Mouse (Mus musculus) liver, postnatal 0 days (tissue): ENCODE measurements at regions not wholly inside any gene's neighbourhood (a gene's known extent, or its start where the extent isn't known, plus 50 kb on each side); places are given as distances from the start of the nearest gene placed in this dataset.

Experiments
- ATAC-seq: fragments of 200-750 bp; cut with Nextera tagmentation; 2 replicates; pipeline ENCODE4 v1.8.0; 2017; ENCODE audit warnings: mild to moderate bottlenecking, moderate library complexity
- DNase-seq: peaks from one replicate; pipeline ENCODE4 v3.0.0-alpha.2; 2016
- H3K27ac ChIP-seq: fragments of 300-500 bp; sonication (generic); 2 replicates; pipeline ENCODE4 v1.5.1; 2014; ENCODE audit warnings: antibody characterized with exemption, moderate library complexity, mild to moderate bottlenecking, low read depth
- H3K27me3 ChIP-seq: fragments of 300-500 bp; sonication (generic); 2 replicates; pipeline ENCODE4 v1.6.1; 2014; ENCODE audit warnings: low read length, control low read depth, mixed read lengths; ENCODE audit not compliant: insufficient read depth
- H3K36me3 ChIP-seq: fragments of 300-500 bp; sonication (generic); replicated peaks from 2 replicates; pipeline ENCODE4 v1.6.1; 2014; ENCODE audit warnings: mild to moderate bottlenecking, control low read depth, low read length, moderate library complexity, mixed read lengths; ENCODE audit not compliant: insufficient read depth
- H3K4me1 ChIP-seq: fragments of 300-500 bp; sonication (generic); 2 replicates; pipeline ENCODE4 v1.6.1; 2014; ENCODE audit warnings: antibody characterized with exemption, mild to moderate bottlenecking, control low read depth; ENCODE audit not compliant: insufficient read depth
- H3K4me2 ChIP-seq: fragments of 300-500 bp; sonication (generic); 2 replicates; pipeline ENCODE4 v1.6.1; 2014; ENCODE audit warnings: low read depth, mild to moderate bottlenecking, low read length, moderate library complexity, mixed read lengths
- H3K4me3 ChIP-seq: fragments of 300-500 bp; sonication (generic); 2 replicates; pipeline ENCODE4 v1.5.1; 2014; ENCODE audit warnings: low read depth, low read length
- H3K9ac ChIP-seq: fragments of 300-500 bp; sonication (generic); replicated peaks from 2 replicates; pipeline ENCODE4 v1.6.1; 2014; ENCODE audit warnings: mild to moderate bottlenecking, moderate library complexity
- H3K9me3 ChIP-seq: fragments of 300-500 bp; sonication (generic); 2 replicates; pipeline ENCODE4 v1.6.1; 2016; ENCODE audit warnings: mild to moderate bottlenecking, control low read depth, low read length, mixed read lengths
- CTCF ChIP-seq: sonication (generic); IDR thresholded peaks from 2 replicates; pipeline ENCODE4 v1.5.1; 2016; ENCODE audit warnings: antibody characterized with exemption, low read depth
- EP300 ChIP-seq: IDR thresholded peaks from 2 replicates; pipeline ENCODE4 v1.6.1; 2016; ENCODE audit warnings: antibody characterized with exemption, low read depth, mild to moderate bottlenecking
- WGBS: fragments of 180-500 bp; shearing (Covaris S2); extraction: QIAGEN DNeasy Blood & Tissue Kit; methylation state at CpG from one replicate; pipeline ENCODE4 v1.1.7; 2014; ENCODE audit not compliant: insufficient replicate concordance; 5-methylcytosine and 5-hydroxymethylcytosine counted together

DNA sequence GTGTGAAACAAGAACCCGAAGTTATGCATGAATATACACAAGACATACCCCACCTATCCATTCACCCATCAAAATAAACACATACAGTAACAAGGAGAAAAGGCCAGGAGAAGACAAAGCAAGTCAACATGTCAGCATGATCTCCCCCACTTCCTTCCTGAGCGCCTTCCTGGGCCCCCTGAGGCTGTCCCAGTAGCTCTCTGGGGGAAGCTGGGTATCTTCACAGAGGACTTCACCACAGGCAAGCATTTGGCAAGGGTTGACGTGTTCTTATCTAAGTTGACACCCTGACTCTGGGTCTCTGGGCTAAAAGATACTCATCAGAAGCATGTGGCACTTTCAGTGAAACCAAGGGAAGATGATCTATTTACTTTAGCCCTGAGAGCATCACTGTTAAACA lies 138.1 kb upstream of the Dynlrb2 start:
- TF ChIP-seq EP300: no peak
- no peak for TF ChIP-seq CTCF
- Histone ChIP-seq H3K4me2 (no peak overlapping the region), H3K27ac (no peak overlapping the region), H3K27me3 (no peaks in the 10 kb centered on the region), H3K36me3 (no peaks in the 10 kb centered on the region), H3K9ac (no peak overlapping the region), H3K4me1 (no peaks in the 10 kb centered on the region), H3K9me3 (no peaks in the 10 kb centered on the region), H3K4me3 (no peak overlapping the region)
- DNase-seq (no peak), ATAC-seq (no peak)
- WGBS: 24% methylated on average over 3 of the region's 3 CpGs

DNA sequence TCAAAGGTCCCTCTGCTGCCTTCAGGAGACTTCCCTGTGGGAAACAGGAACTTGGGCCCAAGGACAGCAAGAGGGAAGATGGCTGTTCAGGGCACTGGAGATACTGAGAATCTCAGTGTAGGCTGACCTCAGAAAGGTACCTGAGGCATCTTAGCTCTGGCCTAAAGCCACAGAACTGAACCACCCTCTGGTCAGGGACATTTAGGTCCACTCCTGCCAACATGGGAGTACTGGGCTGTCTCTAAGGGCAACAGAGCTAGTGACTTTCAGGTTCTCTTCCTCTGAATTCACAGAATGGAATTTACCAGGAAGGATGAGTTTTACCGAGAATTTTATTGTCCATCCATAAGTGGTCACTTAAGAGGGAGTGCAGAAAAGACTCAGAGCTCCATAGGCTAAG lies 140.0 kb upstream of the Dynlrb2 start:
- no peaks in the 10 kb centered on the region for H3K27me3 ChIP-seq
- TF ChIP-seq EP300 (no peak), CTCF (no peak)
- H3K36me3 ChIP-seq: no peaks in the 10 kb centered on the region
- no peak overlapping the region for H3K27ac ChIP-seq
- no peak overlapping the region for H3K4me2 ChIP-seq
- ATAC-seq (no peak), DNase-seq (no peak)
- 67% methylated on average over 1 of the region's 1 CpGs for WGBS
- no peaks in the 10 kb centered on the region for H3K9me3 ChIP-seq
- no peak overlapping the region for H3K9ac ChIP-seq
- no peaks in the 10 kb centered on the region for H3K4me1 ChIP-seq
- H3K4me3 ChIP-seq: no peak overlapping the region

GRCm38 (mm10) chr8:116364172-116364571 lies 140.6 kb upstream of the Dynlrb2 start:
- WGBS: 66% methylated on average over 2 of the region's 2 CpGs
- TF ChIP-seq EP300 (no peak), CTCF (peak; percentile 50)

GRCm38 (mm10) chr8:116362351-116362750 lies 142.4 kb upstream of the Dynlrb2 start:
- ATAC-seq (no peak), DNase-seq (no peak)
- Histone ChIP-seq H3K9me3 (no peaks in the 10 kb centered on the region), H3K27me3 (no peaks in the 10 kb centered on the region), H3K27ac (no peak overlapping the region), H3K4me3 (no peak overlapping the region), H3K4me1 (no peaks in the 10 kb centered on the region), H3K9ac (no peak overlapping the region), H3K36me3 (no peaks in the 10 kb centered on the region), H3K4me2 (no peak overlapping the region)
- TF ChIP-seq EP300: no peak
- no peak for TF ChIP-seq CTCF
- 16% methylated on average over 4 of the region's 4 CpGs for WGBS

More at GRCm38 (mm10) chr8:116364172-116364571, 140.6 kb upstream of the Dynlrb2 start:
- Histone ChIP-seq H3K9ac (no peak overlapping the region), H3K27me3 (no peaks in the 10 kb centered on the region), H3K4me1 (no peaks in the 10 kb centered on the region), H3K4me3 (no peak overlapping the region), H3K27ac (no peak overlapping the region), H3K9me3 (no peaks in the 10 kb centered on the region), H3K36me3 (no peaks in the 10 kb centered on the region), H3K4me2 (no peak overlapping the region)
- ATAC-seq (no peak), DNase-seq (no peak)

DNA sequence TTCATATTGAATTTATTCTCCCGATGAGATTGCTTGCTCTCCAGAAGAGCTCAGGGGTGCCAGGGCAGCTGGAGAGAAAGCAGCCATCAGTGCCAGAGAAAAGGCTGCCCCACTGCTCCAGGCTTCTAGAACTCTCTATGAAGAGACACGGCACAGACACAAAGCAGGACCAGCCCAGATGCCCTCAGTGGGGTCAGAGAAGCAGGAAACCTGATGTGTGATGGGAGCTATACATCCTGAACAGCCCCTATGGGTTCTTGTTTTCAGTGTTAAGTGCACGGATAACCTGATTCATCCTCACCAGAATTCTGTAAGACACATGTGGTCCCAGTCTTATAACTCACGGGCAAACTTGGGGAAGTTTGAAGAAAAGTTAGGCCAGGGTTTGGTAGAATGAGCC lies 145.0 kb upstream of the Dynlrb2 start:
- H3K4me3 ChIP-seq: no peak overlapping the region
- H3K4me2 ChIP-seq: no peak overlapping the region
- no peak for ATAC-seq
- no peak overlapping the region for H3K9ac ChIP-seq
- no peak overlapping the region for H3K27ac ChIP-seq
- TF ChIP-seq CTCF (no peak), EP300 (no peak)
- no peaks in the 10 kb centered on the region for H3K4me1 ChIP-seq
- H3K27me3 ChIP-seq: no peaks in the 10 kb centered on the region
- H3K36me3 ChIP-seq: no peaks in the 10 kb centered on the region
- H3K9me3 ChIP-seq: no peaks in the 10 kb centered on the region
- DNase-seq: no peak
- WGBS: 80% methylated on average over 4 of the region's 4 CpGs

DNA sequence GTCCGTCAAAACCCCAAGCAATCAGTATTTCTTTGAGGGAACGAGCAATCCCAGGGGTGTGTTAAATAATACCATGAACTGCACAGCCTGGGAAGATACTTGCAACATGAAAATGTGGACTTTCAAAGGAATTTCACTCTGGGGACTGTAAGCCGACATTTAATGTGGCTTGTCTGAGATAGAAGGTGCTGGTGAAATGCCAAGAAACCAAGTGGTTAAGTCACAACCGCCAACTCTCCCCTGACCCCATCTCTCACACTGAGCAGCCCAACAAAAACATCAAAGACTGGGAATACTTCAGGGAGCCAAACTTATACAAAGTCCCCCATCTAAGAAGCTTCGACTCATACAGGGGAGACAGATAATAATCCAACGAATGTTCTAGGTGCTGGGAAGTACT lies 150.0 kb upstream of the Dynlrb2 start:
- no peak overlapping the region for H3K4me3 ChIP-seq
- no peaks in the 10 kb centered on the region for H3K27me3 ChIP-seq
- H3K36me3 ChIP-seq: no peaks in the 10 kb centered on the region
- H3K9ac ChIP-seq: no peak overlapping the region
- no peak for ATAC-seq
- TF ChIP-seq CTCF: no peak
- no peak for TF ChIP-seq EP300
- DNase-seq: no peak
- H3K4me1 ChIP-seq: no peaks in the 10 kb centered on the region
- no peak overlapping the region for H3K4me2 ChIP-seq
- H3K27ac ChIP-seq: 0 out of 2 replicates have a peak overlapping the region, but pooled peaks have one; percentile 37
- no peaks in the 10 kb centered on the region for H3K9me3 ChIP-seq
- WGBS: 69% methylated on average over 6 of the region's 6 CpGs

DNA sequence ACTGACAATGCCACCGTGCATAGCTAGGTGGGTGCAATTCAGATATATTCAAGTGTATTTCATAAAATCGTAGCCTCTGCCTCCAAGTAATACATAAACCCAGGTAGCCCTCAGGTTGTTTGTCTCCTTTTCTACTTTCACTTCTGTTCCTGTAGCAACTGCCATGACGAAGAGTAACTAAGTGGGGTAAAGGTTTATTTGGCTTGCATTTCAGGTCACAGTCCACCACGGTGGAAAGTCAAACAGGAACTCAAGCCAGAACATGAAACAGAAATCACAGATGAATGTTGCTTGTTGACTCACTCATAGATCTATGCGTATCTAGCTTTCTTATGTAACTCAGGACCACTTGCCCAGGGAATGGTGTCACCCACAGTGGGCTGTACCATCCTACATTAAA lies 150.9 kb upstream of the Dynlrb2 start:
- Histone ChIP-seq H3K9ac (no peak overlapping the region), H3K4me3 (no peak overlapping the region), H3K9me3 (no peaks in the 10 kb centered on the region), H3K4me2 (no peak overlapping the region), H3K4me1 (no peaks in the 10 kb centered on the region), H3K36me3 (no peaks in the 10 kb centered on the region), H3K27ac (peak overlapping the region; percentile 80), H3K27me3 (no peaks in the 10 kb centered on the region)
- WGBS: 56% methylated on average over 5 of the region's 5 CpGs
- TF ChIP-seq EP300 (peak; percentile 42; the same call in 1 of the 2 replicates), CTCF (no peak)
- DNase-seq (peak; percentile 25), ATAC-seq (peak; percentile 91)
